Mouse (Mus musculus): ENCODE data around the gene Dusp1. TPM values are rescaled to one million over a fixed set of nuclear protein-coding genes. Genes with fewer than 3 reads are reported as not detected.

Dusp1 gene
- polyA plus RNA-seq, 1 experiment from 2014 or later, result 12.2 TPM

- no peak overlapping the region for H3K27ac ChIP-seq (ENCODE audit: low read length)
- no peak for ATAC-seq
- H3K36me3 ChIP-seq (ENCODE audit: control insufficient read depth, insufficient read depth, low read length), result no peaks in the 10 kb centered on the region
- H3K4me1 ChIP-seq (ENCODE audit: control insufficient read depth, insufficient read depth, low read length), result peaks cover 7% of the 10 kb centered on the region
- no peak overlapping the region for H3K4me3 ChIP-seq (ENCODE audit: low read length)
- no peaks in the 10 kb centered on the region for H3K9me3 ChIP-seq (ENCODE audit: control insufficient read depth, low read length)
- no peak overlapping the region for H3K4me2 ChIP-seq (ENCODE audit: low read depth, low read length)
- WGBS, result 69% methylated on average over 7 of the region's 7 CpGs
- no peak overlapping the region for H3K9ac ChIP-seq (ENCODE audit: low read depth, low read length)
- H3K27me3 ChIP-seq (replicated peaks; ENCODE audit: control insufficient read depth, insufficient read depth, low read length), result no peaks in the 10 kb centered on the region
These were observed 36.6 kb downstream of the Dusp1 start for GRCm38 (mm10) chr17:26525316-26525715.

GRCm38 (mm10) chr17:26524801-26525200 is 37.1 kb downstream of the Dusp1 start:
- Histone ChIP-seq H3K4me1 (ENCODE audit: control insufficient read depth, insufficient read depth, low read length) (peaks cover 7% of the 10 kb centered on the region; the same call in 1 of the 2 replicates), H3K36me3 (ENCODE audit: control insufficient read depth, insufficient read depth, low read length) (no peaks in the 10 kb centered on the region), H3K4me2 (ENCODE audit: low read depth, low read length) (no peak overlapping the region), H3K27me3 (replicated peaks; ENCODE audit: control insufficient read depth, insufficient read depth, low read length) (no peaks in the 10 kb centered on the region), H3K9ac (ENCODE audit: low read depth, low read length) (no peak overlapping the region), H3K27ac (ENCODE audit: low read length) (no peak overlapping the region), H3K4me3 (ENCODE audit: low read length) (no peak overlapping the region), H3K9me3 (ENCODE audit: control insufficient read depth, low read length) (no peaks in the 10 kb centered on the region)
- ATAC-seq, result no peak
- 78% methylated on average over 4 of the region's 4 CpGs for WGBS

- H3K4me2 ChIP-seq (ENCODE audit: low read depth, low read length), result no peak overlapping the region
These were observed 37.6 kb downstream of the Dusp1 start for GRCm38 (mm10) chr17:26524316-26524715.

GRCm38 (mm10) chr17:26522711-26523110 is 39.2 kb downstream of the Dusp1 start:
- WGBS, result 58% methylated on average over 4 of the region's 4 CpGs

More at GRCm38 (mm10) chr17:26524316-26524715, 37.6 kb downstream of the Dusp1 start:
- peaks cover 7% of the 10 kb centered on the region; the same call in 1 of the 2 replicates for H3K4me1 ChIP-seq (ENCODE audit: control insufficient read depth, insufficient read depth, low read length)
- no peaks in the 10 kb centered on the region for H3K36me3 ChIP-seq (ENCODE audit: control insufficient read depth, insufficient read depth, low read length)
- H3K27me3 ChIP-seq (replicated peaks; ENCODE audit: control insufficient read depth, insufficient read depth, low read length), result no peaks in the 10 kb centered on the region
- no peaks in the 10 kb centered on the region for H3K9me3 ChIP-seq (ENCODE audit: control insufficient read depth, low read length)
- no peak overlapping the region for H3K9ac ChIP-seq (ENCODE audit: low read depth, low read length)
- no peak overlapping the region for H3K27ac ChIP-seq (ENCODE audit: low read length)
- no peak for ATAC-seq
- H3K4me3 ChIP-seq (ENCODE audit: low read length), result no peak overlapping the region

GRCm38 (mm10) chr17:26518306-26518705 is 43.6 kb downstream of the Dusp1 start:
- Histone ChIP-seq H3K36me3 (ENCODE audit: control insufficient read depth, insufficient read depth, low read length) (no peaks in the 10 kb centered on the region), H3K4me2 (ENCODE audit: low read depth, low read length) (no peak overlapping the region), H3K4me3 (ENCODE audit: low read length) (no peak overlapping the region), H3K27ac (ENCODE audit: low read length) (no peak overlapping the region), H3K9me3 (ENCODE audit: control insufficient read depth, low read length) (no peaks in the 10 kb centered on the region), H3K27me3 (replicated peaks; ENCODE audit: control insufficient read depth, insufficient read depth, low read length) (no peaks in the 10 kb centered on the region), H3K9ac (ENCODE audit: low read depth, low read length) (no peak overlapping the region), H3K4me1 (ENCODE audit: control insufficient read depth, insufficient read depth, low read length) (peaks cover under 1% of the 10 kb centered on the region; the same call in 1 of the 2 replicates)
- 73% methylated on average over 3 of the region's 3 CpGs for WGBS
- ATAC-seq, result no peak

More at GRCm38 (mm10) chr17:26522711-26523110, 39.2 kb downstream of the Dusp1 start:
- Histone ChIP-seq H3K4me2 (ENCODE audit: low read depth, low read length) (no peak overlapping the region), H3K9me3 (ENCODE audit: control insufficient read depth, low read length) (no peaks in the 10 kb centered on the region), H3K9ac (ENCODE audit: low read depth, low read length) (no peak overlapping the region), H3K4me3 (ENCODE audit: low read length) (no peak overlapping the region), H3K27ac (ENCODE audit: low read length) (no peak overlapping the region), H3K27me3 (replicated peaks; ENCODE audit: control insufficient read depth, insufficient read depth, low read length) (no peaks in the 10 kb centered on the region), H3K36me3 (ENCODE audit: control insufficient read depth, insufficient read depth, low read length) (no peaks in the 10 kb centered on the region), H3K4me1 (ENCODE audit: control insufficient read depth, insufficient read depth, low read length) (peaks cover 7% of the 10 kb centered on the region; the same call in 1 of the 2 replicates)
- ATAC-seq, result peak; percentile 86

- ATAC-seq, result no peak
- Histone ChIP-seq H3K27ac (ENCODE audit: low read length) (no peak overlapping the region), H3K9me3 (ENCODE audit: control insufficient read depth, low read length) (no peaks in the 10 kb centered on the region), H3K4me3 (ENCODE audit: low read length) (no peak overlapping the region), H3K4me2 (ENCODE audit: low read depth, low read length) (no peak overlapping the region), H3K9ac (ENCODE audit: low read depth, low read length) (no peak overlapping the region), H3K27me3 (replicated peaks; ENCODE audit: control insufficient read depth, insufficient read depth, low read length) (no peaks in the 10 kb centered on the region), H3K4me1 (ENCODE audit: control insufficient read depth, insufficient read depth, low read length) (peaks cover 15% of the 10 kb centered on the region; the same call in 1 of the 2 replicates), H3K36me3 (ENCODE audit: control insufficient read depth, insufficient read depth, low read length) (no peaks in the 10 kb centered on the region)
- 83% methylated on average over 4 of the region's 4 CpGs for WGBS
These were observed 46.3 kb downstream of the Dusp1 start for GRCm38 (mm10) chr17:26515675-26516074.

- H3K4me2 ChIP-seq (ENCODE audit: low read depth, low read length), result no peak overlapping the region
- H3K4me1 ChIP-seq (ENCODE audit: control insufficient read depth, insufficient read depth, low read length), result peaks cover 19% of the 10 kb centered on the region; the same call in 1 of the 2 replicates
- no peaks in the 10 kb centered on the region for H3K27me3 ChIP-seq (replicated peaks; ENCODE audit: control insufficient read depth, insufficient read depth, low read length)
- no peak overlapping the region for H3K4me3 ChIP-seq (ENCODE audit: low read length)
- H3K9ac ChIP-seq (ENCODE audit: low read depth, low read length), result no peak overlapping the region
- no peak for ATAC-seq
- H3K9me3 ChIP-seq (ENCODE audit: control insufficient read depth, low read length), result no peaks in the 10 kb centered on the region
- H3K36me3 ChIP-seq (ENCODE audit: control insufficient read depth, insufficient read depth, low read length), result no peaks in the 10 kb centered on the region
- 73% methylated on average over 3 of the region's 3 CpGs for WGBS
- H3K27ac ChIP-seq (ENCODE audit: low read length), result no peak overlapping the region
These were observed 47.3 kb downstream of the Dusp1 start for GRCm38 (mm10) chr17:26514581-26515030.

GRCm38 (mm10) chr17:26513459-26514290 is 48.3 kb downstream of the Dusp1 start:
- Histone ChIP-seq H3K9ac (ENCODE audit: low read depth, low read length) (no peak overlapping the region), H3K9me3 (ENCODE audit: control insufficient read depth, low read length) (no peaks in the 10 kb centered on the region), H3K27ac (ENCODE audit: low read length) (no peak overlapping the region), H3K36me3 (ENCODE audit: control insufficient read depth, insufficient read depth, low read length) (no peaks in the 10 kb centered on the region), H3K4me1 (ENCODE audit: control insufficient read depth, insufficient read depth, low read length) (peaks cover 22% of the 10 kb centered on the region; the same call in 1 of the 2 replicates), H3K27me3 (replicated peaks; ENCODE audit: control insufficient read depth, insufficient read depth, low read length) (no peaks in the 10 kb centered on the region), H3K4me3 (ENCODE audit: low read length) (no peak overlapping the region), H3K4me2 (ENCODE audit: low read depth, low read length) (no peak overlapping the region)
- ATAC-seq, result no peak
- WGBS, result 78% methylated on average over 6 of the region's 6 CpGs

- Histone ChIP-seq H3K9me3 (ENCODE audit: control insufficient read depth, low read length) (no peaks in the 10 kb centered on the region), H3K27ac (ENCODE audit: low read length) (peak overlapping the region; percentile 11; the same call in 1 of the 2 replicates), H3K36me3 (ENCODE audit: control insufficient read depth, insufficient read depth, low read length) (no peaks in the 10 kb centered on the region), H3K9ac (ENCODE audit: low read depth, low read length) (no peak overlapping the region), H3K27me3 (replicated peaks; ENCODE audit: control insufficient read depth, insufficient read depth, low read length) (no peaks in the 10 kb centered on the region), H3K4me2 (ENCODE audit: low read depth, low read length) (no peak overlapping the region), H3K4me3 (ENCODE audit: low read length) (no peak overlapping the region), H3K4me1 (ENCODE audit: control insufficient read depth, insufficient read depth, low read length) (peaks cover 22% of the 10 kb centered on the region; the same call in 1 of the 2 replicates)
- no peak for ATAC-seq
- 69% methylated on average over 7 of the region's 7 CpGs for WGBS
These were observed 49.0 kb downstream of the Dusp1 start for GRCm38 (mm10) chr17:26512961-26513360.
